16 mouse cellular contexts compared by ENCODE assay signal in the genomic region with DNA sequence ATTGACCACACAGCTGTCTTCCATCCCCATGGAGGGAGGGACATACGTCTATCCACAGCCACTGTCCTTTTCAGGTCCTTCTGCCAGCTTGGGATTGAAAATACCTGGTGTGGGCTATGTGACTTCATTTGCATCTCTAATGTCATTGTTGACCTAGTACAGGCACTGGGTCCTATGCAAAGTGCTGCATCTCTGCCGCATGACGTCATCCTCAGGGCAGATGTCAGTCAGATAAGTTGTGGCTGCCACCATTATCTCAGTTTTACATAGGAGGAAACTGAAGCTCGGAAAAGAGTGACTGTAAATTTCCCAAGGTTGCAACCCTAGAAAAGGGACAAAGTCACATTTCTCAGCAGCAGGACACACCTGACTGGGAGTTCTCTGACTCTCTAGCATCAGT.
A peak's percentile ranks its signal among the peaks of the same experiment; 100 is the strongest.
DNase-seq lines count a peak whose midpoint lies in the region; ATAC-seq and TF ChIP-seq lines count a peak whose summit lies in the region.
"Had no signal": no experiment of that assay in that cellular context is flagged by ENCODE, and none has a peak within 500 bp of the region (broad histone marks: within the 10 kb centered on the region; RNA-seq: fewer than 3 reads in every experiment).

No protein-coding gene starts in this region.

- H3K9ac ChIP-seq in kidney, embryonic 14.5 days (ENCODE audit: low read depth, low read length): no peak overlapping the region
- no peak overlapping the region for H3K9ac ChIP-seq in forebrain, embryonic 12.5 days
- no peak overlapping the region for H3K9ac ChIP-seq in limb, embryonic 11.5 days (ENCODE audit: low read length)
- H3K9ac ChIP-seq in liver, postnatal 0 days (replicated peaks): no peak overlapping the region
- H3K9ac ChIP-seq: heart, embryonic 12.5 days had no signal

- 46% methylated on average over 4 of the region's 4 CpGs for WGBS in kidney, embryonic 14.5 days
- WGBS in forebrain, embryonic 12.5 days: 51% methylated on average over 4 of the region's 4 CpGs
- WGBS in limb, embryonic 11.5 days: 80% methylated on average over 4 of the region's 4 CpGs
- WGBS in liver, postnatal 0 days (ENCODE audit: insufficient replicate concordance): 57% methylated on average over 4 of the region's 4 CpGs

- peak overlapping the region; percentile 71; the same call in 1 of the 2 replicates for H3K27ac ChIP-seq in kidney, embryonic 14.5 days (ENCODE audit: low read depth, low read length)
- peak overlapping the region; percentile 95 for H3K27ac ChIP-seq in forebrain, embryonic 12.5 days
- 0 out of 2 replicates have a peak overlapping the region, but pooled peaks have one; percentile 85 for H3K27ac ChIP-seq in limb, embryonic 11.5 days (replicated peaks; ENCODE audit: low read depth, low read length)
- H3K27ac ChIP-seq in liver, postnatal 0 days (ENCODE audit: low read depth): no peak overlapping the region

- no peak overlapping the region for H3K4me2 ChIP-seq in kidney, embryonic 14.5 days (replicated peaks; ENCODE audit: low read depth, low read length)
- H3K4me2 ChIP-seq in forebrain, embryonic 12.5 days: 0 out of 2 replicates have a peak overlapping the region, but pooled peaks have one; percentile 3
- H3K4me2 ChIP-seq in limb, embryonic 11.5 days (ENCODE audit: low read depth, severe bottlenecking): no peak overlapping the region
- H3K4me2 ChIP-seq in liver, postnatal 0 days (ENCODE audit: low read depth, low read length): no peak overlapping the region
- H3K4me2 ChIP-seq: heart, embryonic 12.5 days had no signal

- H3K4me3 ChIP-seq in kidney, embryonic 14.5 days (ENCODE audit: low read length): no peak overlapping the region
- peak overlapping the region; percentile 24 for H3K4me3 ChIP-seq in E14TG2a.4 (replicated peaks; ENCODE audit: low read length)
- H3K4me3 ChIP-seq in forebrain, embryonic 12.5 days (replicated peaks): no peak overlapping the region
- H3K4me3 ChIP-seq in limb, embryonic 11.5 days (ENCODE audit: low read depth, low read length): no peak overlapping the region
- H3K4me3 ChIP-seq in liver, postnatal 0 days (ENCODE audit: low read depth, low read length): no peak overlapping the region
- H3K4me3 ChIP-seq: heart, embryonic 12.5 days; myocyte had no signal

- H3K9me3 ChIP-seq in kidney, embryonic 14.5 days (ENCODE audit: control insufficient read depth, low read length): no peaks in the 10 kb centered on the region
- peaks cover 16% of the 10 kb centered on the region for H3K9me3 ChIP-seq in E14TG2a.4 (ENCODE audit: low read length)
- no peaks in the 10 kb centered on the region for H3K9me3 ChIP-seq in forebrain, embryonic 12.5 days
- H3K9me3 ChIP-seq in limb, embryonic 11.5 days (ENCODE audit: control insufficient read depth, low read length): no peaks in the 10 kb centered on the region; the same call in 1 of the 2 replicates
- H3K9me3 ChIP-seq in liver, postnatal 0 days (ENCODE audit: low read length): no peaks in the 10 kb centered on the region

- H3K36me3 ChIP-seq in kidney, embryonic 14.5 days (ENCODE audit: control insufficient read depth, insufficient read depth, low read length): no peaks in the 10 kb centered on the region
- H3K36me3 ChIP-seq in E14TG2a.4 (ENCODE audit: insufficient read depth, low read length): no peaks in the 10 kb centered on the region
- no peaks in the 10 kb centered on the region for H3K36me3 ChIP-seq in forebrain, embryonic 12.5 days (replicated peaks)
- H3K36me3 ChIP-seq in limb, embryonic 11.5 days (ENCODE audit: control insufficient read depth, insufficient read depth, low read length): no peaks in the 10 kb centered on the region
- no peaks in the 10 kb centered on the region for H3K36me3 ChIP-seq in liver, postnatal 0 days (replicated peaks; ENCODE audit: insufficient read depth, low read length)
- H3K36me3 ChIP-seq: heart, embryonic 12.5 days had no signal

- peaks cover 29% of the 10 kb centered on the region for H3K4me1 ChIP-seq in kidney, embryonic 14.5 days (ENCODE audit: control insufficient read depth, insufficient read depth, low read length)
- peaks cover 78% of the 10 kb centered on the region for H3K4me1 ChIP-seq in E14TG2a.4 (replicated peaks; ENCODE audit: low read depth, low read length)
- peaks cover 38% of the 10 kb centered on the region for H3K4me1 ChIP-seq in forebrain, embryonic 12.5 days
- H3K4me1 ChIP-seq in limb, embryonic 11.5 days (ENCODE audit: control insufficient read depth, insufficient read depth, low read length): peaks cover 19% of the 10 kb centered on the region; the same call in 1 of the 2 replicates
- H3K4me1 ChIP-seq in liver, postnatal 0 days (ENCODE audit: insufficient read depth): no peaks in the 10 kb centered on the region
- H3K4me1 ChIP-seq: heart, embryonic 12.5 days had no signal

- no peak for TF ChIP-seq CTCF in E14TG2a.4 (conservative IDR thresholded peaks at IDR 0.05; ENCODE audit: low read length)
- no peak for TF ChIP-seq CTCF in liver, postnatal 0 days (IDR thresholded peaks at IDR 0.05; ENCODE audit: low read depth)

- no peak for ATAC-seq in kidney, embryonic 14.5 days (ENCODE audit: low FRiP score, low TSS enrichment)
- ATAC-seq in forebrain, embryonic 12.5 days (ENCODE audit: low FRiP score): peak; percentile 40; the same call in 1 of the 2 replicates
- ATAC-seq in limb, embryonic 11.5 days (ENCODE audit: insufficient number of reproducible peaks, low FRiP score, low TSS enrichment, low read depth): no peak
- ATAC-seq in liver, postnatal 0 days: no peak
- ATAC-seq: activated CD4-positive, CD25-positive, alpha-beta regulatory T cell, adult 4 months had no signal

- DNase-seq in kidney, adult 9 months: no peak
- no peak for DNase-seq in limb, embryonic 11.5 days (ENCODE audit: low spot score)
- no peak for DNase-seq in spleen, postnatal 4 days (ENCODE audit: low spot score in 2 of 2)
- DNase-seq in liver, postnatal 0 days: no peak
- no peak for DNase-seq in frontal cortex, postnatal 25 days (ENCODE audit: low spot score in 2 of 2)
- DNase-seq: adrenal gland, postnatal 36 days; gastrocnemius, postnatal 36 days; left cerebral cortex, postnatal 4 days; lung, adult 18-20 months; right cerebral cortex, postnatal 4 days had no signal

- no peak for TF ChIP-seq EP300 in liver, postnatal 0 days (IDR thresholded peaks at IDR 0.05; ENCODE audit: low read depth)

- H3K27me3 ChIP-seq in kidney, embryonic 14.5 days (ENCODE audit: control insufficient read depth, insufficient read depth, low read length): no peaks in the 10 kb centered on the region
- H3K27me3 ChIP-seq in E14TG2a.4 (ENCODE audit: insufficient read depth, low read length): no peaks in the 10 kb centered on the region
- no peaks in the 10 kb centered on the region for H3K27me3 ChIP-seq in forebrain, embryonic 12.5 days
- no peaks in the 10 kb centered on the region for H3K27me3 ChIP-seq in limb, embryonic 11.5 days (ENCODE audit: control insufficient read depth, insufficient read depth, low read length)
- H3K27me3 ChIP-seq in liver, postnatal 0 days (ENCODE audit: insufficient read depth, low read length): no peaks in the 10 kb centered on the region
